Mouse (Mus musculus): ENCODE measurements around the gene Vmn2r48.
"Not testable (repeated sequence)": the region's sequence is repeated elsewhere in the genome, so short reads cannot be mapped to it uniquely, and the experiment has no call there.

Gene Vmn2r48

DNA sequence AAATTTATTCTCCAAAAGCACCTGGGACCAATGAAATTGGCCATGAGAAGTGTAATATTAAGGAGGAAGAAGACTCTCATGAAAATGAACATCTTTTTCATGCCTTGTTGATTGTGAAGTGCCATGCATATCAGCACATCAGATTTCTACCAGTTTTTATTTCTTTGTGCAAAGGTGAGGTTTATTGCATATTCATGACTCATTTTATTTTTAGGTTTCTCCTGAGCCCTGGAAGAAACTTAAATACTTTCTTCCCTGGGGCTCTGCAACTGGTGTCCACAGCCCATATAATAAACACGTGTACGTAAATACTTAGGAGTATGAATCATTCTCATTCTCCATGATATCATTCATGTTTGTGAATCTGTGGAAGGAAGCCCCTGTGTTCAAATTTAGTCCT is at the start of gene Vmn2r48:
Gene Vmn2r48, minus strand, starts transcription at position 101 of the 400 bp plus-strand sequence.
- in situ Hi-C loops (cut with MboI; ENCODE audit: low sequenced_read_pairs): not testable (repeated sequence)

DNA sequence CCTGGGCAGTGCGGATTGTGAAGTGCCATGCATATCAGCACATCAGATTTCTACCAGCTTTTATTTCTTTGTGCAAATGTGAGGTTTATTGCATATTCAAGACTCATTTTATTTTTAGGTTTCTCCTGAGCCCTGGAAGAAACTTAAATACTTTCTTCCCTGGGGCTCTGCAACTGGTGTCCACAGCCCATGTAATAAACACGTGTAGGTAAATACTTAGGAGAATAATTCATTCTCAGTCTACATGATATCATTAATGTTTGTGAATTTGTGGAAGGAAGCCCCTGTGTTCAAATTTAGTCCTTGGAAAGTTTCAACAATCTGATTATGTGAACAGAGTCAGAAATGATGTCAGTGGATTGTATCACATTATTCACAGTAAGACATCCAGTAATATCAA is 38.8 kb upstream of the Vmn2r48 start, which contains the start of gene Vmn2r49:
Gene Vmn2r49, minus strand, starts transcription at position 101 of the 400 bp plus-strand sequence.
- in situ Hi-C loops (cut with MboI; ENCODE audit: low sequenced_read_pairs): not testable (repeated sequence)
